Mouse (Mus musculus) hindbrain, embryonic 14.5 days (tissue): Measurements from ENCODE around the gene Tnrc6b. TPM values are rescaled to one million over a fixed set of nuclear protein-coding genes. Genes with fewer than 3 reads are reported as not detected.
"Not testable (repeated sequence)": the region's sequence is repeated elsewhere in the genome, so short reads cannot be mapped to it uniquely, and the experiment has no call there.

ENCODE experiments used
- ATAC-seq: fragments of 200-750 bp; cut with Nextera tagmentation; 2 replicates; pipeline ENCODE4 v1.8.0; 2017; ENCODE audit warnings: moderate number of reproducible peaks, mild to moderate bottlenecking, moderate TSS enrichment, moderate library complexity; ENCODE audit not compliant: low FRiP score
- DNase-seq: peaks from one replicate; pipeline ENCODE4 v3.0.0-alpha.2; 2015; ENCODE audit warnings: low spot score
- H3K27ac ChIP-seq: fragments of 300-500 bp; sonication (generic); 2 replicates; pipeline ENCODE4 v1.5.1; 2014; ENCODE audit warnings: mild to moderate bottlenecking, moderate library complexity
- H3K27me3 ChIP-seq: fragments of 300-500 bp; sonication (generic); 2 replicates; pipeline ENCODE4 v1.6.1; 2014; ENCODE audit warnings: mild to moderate bottlenecking, low read length, mixed read lengths; ENCODE audit not compliant: control insufficient read depth, insufficient read depth
- H3K36me3 ChIP-seq: fragments of 300-500 bp; sonication (generic); replicated peaks from 2 replicates; pipeline ENCODE4 v1.6.1; 2014; ENCODE audit not compliant: control insufficient read depth, insufficient read depth
- H3K4me1 ChIP-seq: fragments of 300-500 bp; sonication (generic); replicated peaks from 2 replicates; pipeline ENCODE4 v1.6.1; 2014; ENCODE audit warnings: antibody characterized with exemption, low read length, mixed read lengths; ENCODE audit not compliant: control insufficient read depth, insufficient read depth
- H3K4me2 ChIP-seq: fragments of 300-500 bp; sonication (generic); replicated peaks from 2 replicates; pipeline ENCODE4 v1.6.1; 2014; ENCODE audit warnings: mild to moderate bottlenecking, moderate library complexity
- H3K4me3 ChIP-seq: fragments of 300-500 bp; sonication (generic); replicated peaks from 2 replicates; pipeline ENCODE4 v1.5.1; 2014; ENCODE audit warnings: mild to moderate bottlenecking, low read length
- H3K9ac ChIP-seq: fragments of 300-500 bp; sonication (generic); 2 replicates; pipeline ENCODE4 v1.6.1; 2014
- H3K9me3 ChIP-seq: fragments of 300-500 bp; sonication (generic); 2 replicates; pipeline ENCODE4 v1.6.1; 2016; ENCODE audit warnings: low read length; ENCODE audit not compliant: control insufficient read depth
- WGBS: fragments of 180-500 bp; shearing (Covaris S2); extraction: QIAGEN DNeasy Blood & Tissue Kit; methylation state at CpG from one replicate; pipeline ENCODE4 v1.1.7; 2014; 5-methylcytosine and 5-hydroxymethylcytosine counted together
- polyA plus RNA-seq: library from polyadenylated mRNA; unstranded; fragments of >200 nt; fragmentation: Nextera tagmentation; extraction: Ambion mirVana; gene quantifications from 2 replicates; pipeline ENCODE4 v1.2.1, GENCODE M21; 2014

The Tnrc6b gene
- polyA plus RNA-seq, 1 experiment from 2014 or later: 27.9 TPM

- Histone ChIP-seq H3K9me3 (no peaks in the 10 kb centered on the region), H3K4me3 (no peak overlapping the region), H3K4me1 (no peaks in the 10 kb centered on the region), H3K4me2 (no peak overlapping the region), H3K9ac (no peak overlapping the region), H3K36me3 (no peaks in the 10 kb centered on the region), H3K27ac (no peak overlapping the region), H3K27me3 (no peaks in the 10 kb centered on the region)
- 87% methylated on average over 1 of the region's 1 CpGs for WGBS
- no peak for ATAC-seq
- DNase-seq: no peak
Observed at GRCm38 (mm10) chr15:80731043-80731442, 19.9 kb downstream of the Tnrc6b start.

GRCm38 (mm10) chr15:80731511-80731910, 20.4 kb downstream of the Tnrc6b start:
- Histone ChIP-seq H3K36me3 (no peaks in the 10 kb centered on the region), H3K27ac (no peak overlapping the region), H3K9me3 (no peaks in the 10 kb centered on the region), H3K4me2 (no peak overlapping the region), H3K9ac (no peak overlapping the region), H3K4me1 (no peaks in the 10 kb centered on the region), H3K27me3 (no peaks in the 10 kb centered on the region), H3K4me3 (no peak overlapping the region)
- DNase-seq (no peak), ATAC-seq (no peak)
- 88% methylated on average over 3 of the region's 3 CpGs for WGBS

- H3K27ac ChIP-seq: no peak overlapping the region
- H3K9ac ChIP-seq: no peak overlapping the region
- DNase-seq: no peak
- H3K4me2 ChIP-seq: no peak overlapping the region
- no peaks in the 10 kb centered on the region for H3K36me3 ChIP-seq
- no peaks in the 10 kb centered on the region for H3K27me3 ChIP-seq
- WGBS: 57% methylated on average over 4 of the region's 4 CpGs
- no peak for ATAC-seq
- no peaks in the 10 kb centered on the region for H3K9me3 ChIP-seq
- no peak overlapping the region for H3K4me3 ChIP-seq
- no peaks in the 10 kb centered on the region for H3K4me1 ChIP-seq
Observed at GRCm38 (mm10) chr15:80732266-80733030, 21.3 kb downstream of the Tnrc6b start.

- H3K4me2 ChIP-seq: no peak overlapping the region
- no peak overlapping the region for H3K9ac ChIP-seq
- H3K4me1 ChIP-seq: no peaks in the 10 kb centered on the region
- no peak for DNase-seq
- WGBS: 93% methylated on average over 3 of the region's 3 CpGs
- no peak overlapping the region for H3K4me3 ChIP-seq
- no peak for ATAC-seq
- no peaks in the 10 kb centered on the region for H3K9me3 ChIP-seq
- no peaks in the 10 kb centered on the region for H3K27me3 ChIP-seq
- no peak overlapping the region for H3K27ac ChIP-seq
- H3K36me3 ChIP-seq: no peaks in the 10 kb centered on the region
Observed at GRCm38 (mm10) chr15:80735300-80735699, 24.2 kb downstream of the Tnrc6b start.

DNA sequence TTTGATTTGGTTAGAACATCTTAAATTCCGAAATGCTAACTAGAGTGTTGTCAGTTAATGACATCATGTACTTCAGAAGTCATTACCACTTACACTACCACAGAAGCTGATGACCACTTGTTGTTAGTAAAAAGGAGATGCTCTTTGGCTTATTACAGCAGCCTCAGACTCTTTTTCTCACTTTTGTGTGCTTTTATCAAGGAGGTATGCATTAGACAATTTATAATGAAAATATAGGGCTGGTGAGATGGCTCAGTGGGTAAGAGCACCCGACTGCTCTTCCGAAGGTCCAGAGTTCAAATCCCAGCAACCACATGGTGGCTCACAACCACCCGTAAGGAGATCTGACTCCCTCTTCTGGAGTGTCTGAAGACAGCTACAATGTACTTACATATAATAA, 24.6 kb downstream of the Tnrc6b start:
- 96% methylated on average over 3 of the region's 4 CpGs for WGBS
- not testable (repeated sequence) for H3K4me1 ChIP-seq, H3K9me3 ChIP-seq, H3K27ac ChIP-seq, H3K4me3 ChIP-seq, H3K36me3 ChIP-seq, H3K27me3 ChIP-seq, ATAC-seq, H3K4me2 ChIP-seq, H3K9ac ChIP-seq, DNase-seq

DNA sequence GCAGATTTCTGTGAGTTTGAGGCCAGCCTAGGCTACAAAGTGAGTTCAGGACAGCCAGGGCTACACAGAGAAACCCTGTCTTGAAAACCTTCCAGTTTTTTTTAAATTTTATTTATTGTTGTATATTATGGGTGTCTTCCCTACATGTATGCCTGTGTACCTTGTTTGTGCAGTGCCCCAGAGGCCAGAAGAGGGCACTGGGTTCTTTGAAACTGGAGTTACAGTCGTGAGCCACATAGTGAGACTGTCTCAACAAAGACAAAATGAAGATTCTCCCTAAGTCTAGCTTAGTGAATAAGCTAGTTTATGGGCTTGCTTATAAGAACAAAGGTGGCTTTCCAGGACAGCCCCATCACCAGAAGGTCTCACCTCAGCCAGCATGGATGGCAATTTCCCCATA, 25.4 kb downstream of the Tnrc6b start:
- Histone ChIP-seq H3K4me3 (no peak overlapping the region), H3K9ac (no peak overlapping the region), H3K9me3 (no peaks in the 10 kb centered on the region), H3K27me3 (no peaks in the 10 kb centered on the region), H3K36me3 (no peaks in the 10 kb centered on the region), H3K4me2 (no peak overlapping the region), H3K27ac (no peak overlapping the region), H3K4me1 (no peaks in the 10 kb centered on the region)
- WGBS: 51% methylated on average over 1 of the region's 1 CpGs
- ATAC-seq (no peak), DNase-seq (no peak)

DNA sequence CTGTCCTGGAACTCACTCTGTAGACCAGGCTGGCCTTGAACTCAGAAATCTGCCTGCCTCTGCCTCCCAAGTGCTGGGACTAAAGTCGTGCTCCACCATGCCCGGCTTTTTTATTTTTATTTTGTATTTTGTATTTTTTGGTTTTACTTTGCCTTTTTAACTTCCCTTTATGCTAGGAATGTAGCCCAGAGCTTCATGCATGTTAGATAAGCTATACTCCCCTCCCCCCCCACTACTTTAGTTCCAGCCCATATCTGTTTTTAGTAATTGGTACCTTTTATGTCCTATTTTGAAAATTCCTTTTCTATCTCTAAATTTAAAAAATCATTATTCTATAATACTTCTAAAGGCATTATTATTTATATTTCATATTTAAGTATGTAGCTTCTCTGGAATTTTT, 27.1 kb downstream of the Tnrc6b start:
- Histone ChIP-seq H3K4me2 (no peak overlapping the region), H3K9me3 (no peaks in the 10 kb centered on the region), H3K27ac (no peak overlapping the region), H3K4me3 (no peak overlapping the region), H3K36me3 (no peaks in the 10 kb centered on the region), H3K27me3 (no peaks in the 10 kb centered on the region), H3K9ac (no peak overlapping the region), H3K4me1 (no peaks in the 10 kb centered on the region)
- WGBS: 92% methylated on average over 2 of the region's 2 CpGs
- ATAC-seq: no peak
- no peak for DNase-seq

GRCm38 (mm10) chr15:80739972-80740371, 28.9 kb downstream of the Tnrc6b start:
- Histone ChIP-seq H3K9ac (no peak overlapping the region), H3K27ac (no peak overlapping the region), H3K36me3 (no peaks in the 10 kb centered on the region), H3K4me2 (no peak overlapping the region), H3K27me3 (no peaks in the 10 kb centered on the region), H3K4me3 (no peak overlapping the region), H3K4me1 (no peaks in the 10 kb centered on the region), H3K9me3 (no peaks in the 10 kb centered on the region)
- 85% methylated on average over 1 of the region's 1 CpGs for WGBS
- DNase-seq (no peak), ATAC-seq (no peak)

GRCm38 (mm10) chr15:80741836-80742235, 30.7 kb downstream of the Tnrc6b start:
- Histone ChIP-seq H3K4me1 (no peaks in the 10 kb centered on the region), H3K9me3 (no peaks in the 10 kb centered on the region), H3K4me3 (no peak overlapping the region), H3K27ac (no peak overlapping the region), H3K9ac (no peak overlapping the region), H3K36me3 (no peaks in the 10 kb centered on the region), H3K4me2 (no peak overlapping the region), H3K27me3 (no peaks in the 10 kb centered on the region)
- 91% methylated on average over 1 of the region's 1 CpGs for WGBS
- ATAC-seq (no peak), DNase-seq (no peak)

GRCm38 (mm10) chr15:80742991-80743474, 31.9 kb downstream of the Tnrc6b start:
- Histone ChIP-seq H3K9ac (no peak overlapping the region), H3K4me1 (no peaks in the 10 kb centered on the region), H3K4me2 (no peak overlapping the region), H3K27me3 (no peaks in the 10 kb centered on the region), H3K27ac (no peak overlapping the region), H3K36me3 (no peaks in the 10 kb centered on the region), H3K9me3 (no peaks in the 10 kb centered on the region), H3K4me3 (no peak overlapping the region)
- DNase-seq: no peak
- WGBS: 93% methylated on average over 3 of the region's 3 CpGs
- ATAC-seq: no peak
